Mouse (Mus musculus): ENCODE results near the gene Eya3. TPM values are rescaled to one million over a fixed set of nuclear protein-coding genes. Genes with fewer than 3 reads are reported as not detected.
"Not testable (repeated sequence)": the region's sequence is repeated elsewhere in the genome, so short reads cannot be mapped to it uniquely, and the experiment has no call there.

Eya3 gene
- total RNA-seq, 2 experiments from 2014 or later: 10.4 to 12.7 TPM

- intact Hi-C loops (cut with DNase I): no loop called here
- no peak for DNase-seq
These were observed 96.6 kb downstream of the Eya3 start for GRCm38 (mm10) chr4:132735389-132735788.

GRCm38 (mm10) chr4:132735894-132736293, 97.1 kb downstream of the Eya3 start:
- intact Hi-C loops (cut with DNase I): no loop called here
- DNase-seq: no peak

DNA sequence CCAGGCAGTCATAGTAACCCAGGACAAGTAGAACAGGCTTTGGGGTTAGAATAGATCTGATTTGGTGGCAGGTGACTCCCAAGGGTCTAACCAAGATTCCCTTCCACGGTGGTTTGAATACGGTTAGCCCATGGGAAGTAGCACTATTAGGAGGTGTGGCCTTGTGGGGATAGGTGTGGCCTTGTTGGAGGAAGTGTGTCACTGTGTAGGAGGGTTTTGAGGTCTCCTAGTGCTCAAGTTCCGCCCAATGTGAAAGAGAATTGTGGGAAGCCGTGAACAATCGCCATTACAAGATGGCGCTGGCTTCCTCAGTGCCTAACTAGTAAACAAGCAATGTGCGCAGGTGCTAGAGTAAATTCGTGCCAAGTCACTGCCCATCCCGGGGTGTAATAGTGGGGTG, 98.4 kb downstream of the Eya3 start:
- DNase-seq; intact Hi-C loops (cut with DNase I): not testable (repeated sequence)

DNA sequence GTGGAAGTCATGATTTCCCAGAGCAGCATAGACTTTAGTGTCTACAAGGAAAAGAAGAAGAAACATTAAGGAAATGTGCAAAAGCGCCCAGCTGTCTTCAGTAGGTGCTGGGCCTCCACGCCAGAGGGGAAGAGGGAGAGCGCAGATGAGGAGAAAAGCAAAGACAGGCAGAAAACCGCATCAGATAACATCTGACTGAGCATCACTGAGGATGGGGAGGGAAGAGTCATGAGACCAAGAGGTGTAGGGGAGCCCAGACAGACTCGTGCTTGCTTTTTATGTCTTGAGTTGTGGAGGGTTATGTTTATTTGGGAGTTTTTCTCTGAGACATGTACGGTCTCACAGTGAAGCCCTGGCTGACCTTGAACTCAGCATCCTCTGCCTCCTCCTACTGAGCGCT, 102.7 kb downstream of the Eya3 start:
- intact Hi-C loops (cut with DNase I): no loop called here
- DNase-seq: no peak

GRCm38 (mm10) chr4:132743992-132744911, 105.5 kb downstream of the Eya3 start:
- intact Hi-C loops (cut with DNase I): no loop called here
- no peak for DNase-seq

- no peak for DNase-seq
- intact Hi-C loops (cut with DNase I): no loop called here
These were observed 108.2 kb downstream of the Eya3 start for GRCm38 (mm10) chr4:132746911-132747517.

DNA sequence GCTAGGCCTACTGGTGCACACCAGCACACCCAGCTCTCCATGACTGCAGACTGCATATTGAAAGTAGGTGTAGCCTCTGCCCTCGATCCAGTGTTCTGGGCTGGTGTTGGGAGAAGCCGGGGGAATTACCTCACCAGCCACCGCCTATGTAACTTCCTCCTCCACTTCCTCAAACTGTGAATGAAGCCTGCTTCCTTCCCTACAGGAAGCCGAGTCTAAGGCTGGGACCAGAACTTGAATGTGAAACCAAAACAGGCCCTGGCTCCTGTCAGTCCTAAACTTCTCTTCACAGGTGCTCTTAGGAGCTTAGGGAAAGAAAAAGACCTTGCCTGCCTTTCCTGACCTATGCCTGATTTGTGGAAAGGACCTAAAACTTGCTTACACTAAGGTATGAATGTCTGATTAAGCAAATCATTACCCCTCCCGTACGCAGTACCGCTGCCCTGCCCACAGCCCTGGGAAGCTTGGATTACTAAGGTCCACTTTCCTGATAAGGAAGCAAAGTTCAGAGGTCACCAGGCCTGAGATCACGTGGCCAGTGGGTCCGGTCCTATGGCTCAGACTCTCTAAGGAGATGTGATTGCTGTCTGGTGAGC, 109.0 kb downstream of the Eya3 start:
- intact Hi-C loops (cut with DNase I): no loop called here
- DNase-seq: no peak

GRCm38 (mm10) chr4:132748778-132749177, 110.0 kb downstream of the Eya3 start:
- intact Hi-C loops (cut with DNase I): no loop called here
- no peak for DNase-seq

DNA sequence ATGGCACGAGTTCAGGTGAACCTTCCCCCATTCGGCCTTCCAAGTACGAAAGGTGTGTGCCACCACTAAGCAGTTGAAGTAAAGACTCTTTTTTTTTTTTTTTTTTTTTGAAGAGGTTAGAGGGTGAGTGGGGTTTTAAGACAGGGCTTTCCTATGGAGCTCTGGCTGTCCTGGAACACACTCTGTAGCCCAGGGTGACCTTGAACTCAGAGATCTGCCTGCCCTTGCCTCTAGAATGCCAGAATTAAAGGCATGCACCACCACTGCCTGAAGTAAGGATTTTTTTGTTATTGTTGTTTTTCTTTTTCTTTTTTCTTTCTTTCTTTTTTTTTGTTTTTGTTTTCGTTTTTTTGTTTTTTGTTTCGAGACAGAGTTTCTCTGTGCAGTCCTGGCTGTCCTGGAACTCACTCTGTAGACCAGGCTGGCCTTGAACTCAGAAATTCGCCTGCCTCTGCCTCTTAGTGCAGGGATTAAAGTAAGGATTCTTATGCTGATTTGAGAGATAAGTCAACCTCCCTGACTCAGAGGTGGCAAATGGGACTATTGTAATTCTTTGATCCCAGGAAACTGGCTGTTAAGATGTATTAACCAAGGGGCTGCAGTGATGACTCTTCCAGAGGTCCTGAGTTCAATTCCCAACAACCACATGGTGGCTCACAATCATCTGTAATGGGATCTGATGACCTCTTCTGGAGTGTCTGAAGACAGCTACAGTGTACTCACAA, 110.6 kb downstream of the Eya3 start:
- no peak for DNase-seq
- intact Hi-C loops (cut with DNase I): no loop called here

GRCm38 (mm10) chr4:132752992-132753391, 114.2 kb downstream of the Eya3 start:
- DNase-seq: no peak
- intact Hi-C loops (cut with DNase I): no loop called here

GRCm38 (mm10) chr4:132756974-132757373, 118.2 kb downstream of the Eya3 start, which contains the start of gene Smpdl3b:
TSS of gene Smpdl3b (minus strand) at chr4:132757252.
- intact Hi-C loops (cut with DNase I): no loop called here

GRCm38 (mm10) chr4:132757633-132758351, 119.0 kb downstream of the Eya3 start:
- DNase-seq: no peak
- intact Hi-C loops (cut with DNase I): no loop called here

More at GRCm38 (mm10) chr4:132756974-132757373, 118.2 kb downstream of the Eya3 start, which contains the start of gene Smpdl3b:
- DNase-seq: peak; percentile 58 to 69

- no peak for DNase-seq
- intact Hi-C loops (cut with DNase I): no loop called here
These were observed 121.5 kb downstream of the Eya3 start for GRCm38 (mm10) chr4:132760296-132760695.

GRCm38 (mm10) chr4:132762602-132763001, 123.8 kb downstream of the Eya3 start:
- DNase-seq: no peak
- intact Hi-C loops (cut with DNase I): no loop called here

DNA sequence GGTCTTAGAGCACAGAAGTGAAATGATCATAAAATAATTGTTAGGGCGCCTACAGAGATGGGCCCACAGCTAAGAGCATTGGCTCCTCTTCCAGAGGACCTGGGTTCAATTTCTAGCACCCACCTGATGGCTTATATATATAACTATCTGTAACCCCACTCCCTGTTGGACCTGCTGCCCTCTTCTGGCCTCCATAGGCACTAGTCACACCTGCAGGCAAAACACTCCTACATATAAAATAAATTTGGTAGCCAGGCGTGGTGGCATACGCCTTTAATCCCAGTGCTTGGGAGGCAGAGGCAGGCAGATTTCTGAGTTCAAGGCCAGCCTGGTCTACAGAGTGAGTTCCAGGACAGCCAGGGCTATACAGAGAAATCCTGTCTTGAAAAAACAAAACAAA, 124.3 kb downstream of the Eya3 start:
- DNase-seq; intact Hi-C loops (cut with DNase I): not testable (repeated sequence)

- peak; percentile 96 to 99 for DNase-seq
- intact Hi-C loops (cut with DNase I): loop anchor here (5.0 kb wide), 1 partner anchor 74 kb away; the partner anchor contains the start of gene Ppp1r8
These were observed 129.4 kb downstream of the Eya3 start, which contains the start of gene Rpa2 for GRCm38 (mm10) chr4:132767914-132768876. TSS of gene Rpa2 (plus strand) at chr4:132768332.

- intact Hi-C loops (cut with DNase I): no loop called here
- DNase-seq: no peak
These were observed 133.0 kb downstream of the Eya3 start for GRCm38 (mm10) chr4:132771776-132772175.

Measured in gastrocnemius, postnatal 36 days (tissue).